Mouse (Mus musculus): ENCODE data around the gene Zfr. TPM values are rescaled to one million over a fixed set of nuclear protein-coding genes. Genes with fewer than 3 reads are reported as not detected.

Zfr gene
- 114 and 129 TPM in 2 replicates for polyA plus RNA-seq (2015; fragmentation: Nextera tagmentation; extraction: Ambion mirVana)

GRCm38 (mm10) chr15:12117242-12118092 is at the start of gene Zfr:
Zfr (plus strand) TSS chr15:12117831.
- H3K9ac ChIP-seq: peak within 1 kb of the TSS; percentile 99
- H3K4me1 ChIP-seq: peaks cover 15% of the 10 kb centered on the region
- WGBS: under 1% methylated on average over 58 of the region's 59 CpGs
- H3K4me3 ChIP-seq (replicated peaks): peak within 1 kb of the TSS; percentile 80
- no peaks in the 10 kb centered on the region for H3K27me3 ChIP-seq
- ATAC-seq (ENCODE audit: insufficient number of reproducible peaks, low FRiP score, low TSS enrichment, low read depth): peak; percentile 95
- no peaks in the 10 kb centered on the region for H3K9me3 ChIP-seq (replicated peaks)
- H3K4me2 ChIP-seq (replicated peaks): peak within 1 kb of the TSS; percentile 69
- H3K27ac ChIP-seq (replicated peaks): peak within 1 kb of the TSS; percentile 85
- no peaks in the 10 kb centered on the region for H3K36me3 ChIP-seq

GRCm38 (mm10) chr15:12067971-12068370 is 49.7 kb upstream of the Zfr start:
- 25% methylated on average over 2 of the region's 2 CpGs for WGBS
- no peak for ATAC-seq (ENCODE audit: insufficient number of reproducible peaks, low FRiP score, low TSS enrichment, low read depth)

GRCm38 (mm10) chr15:12068395-12069218 is 49.0 kb upstream of the Zfr start:
- peak; percentile 56; the same call in 1 of the 2 replicates for ATAC-seq (ENCODE audit: insufficient number of reproducible peaks, low FRiP score, low TSS enrichment, low read depth)
- no peaks in the 10 kb centered on the region for H3K9me3 ChIP-seq (replicated peaks)
- no peak overlapping the region for H3K4me2 ChIP-seq (replicated peaks)

More at GRCm38 (mm10) chr15:12067971-12068370, 49.7 kb upstream of the Zfr start:
- no peaks in the 10 kb centered on the region for H3K9me3 ChIP-seq (replicated peaks)
- no peaks in the 10 kb centered on the region for H3K27me3 ChIP-seq
- no peak overlapping the region for H3K4me3 ChIP-seq (replicated peaks)
- H3K36me3 ChIP-seq: no peaks in the 10 kb centered on the region
- H3K4me1 ChIP-seq: peaks cover 27% of the 10 kb centered on the region
- H3K27ac ChIP-seq (replicated peaks): peak overlapping the region; percentile 81
- H3K4me2 ChIP-seq (replicated peaks): no peak overlapping the region
- no peak overlapping the region for H3K9ac ChIP-seq

GRCm38 (mm10) chr15:12072709-12073336 is 44.8 kb upstream of the Zfr start:
- H3K4me2 ChIP-seq (replicated peaks): no peak overlapping the region
- peaks cover 8% of the 10 kb centered on the region for H3K4me1 ChIP-seq
- no peaks in the 10 kb centered on the region for H3K27me3 ChIP-seq
- 69% methylated on average over 7 of the region's 7 CpGs for WGBS
- H3K27ac ChIP-seq (replicated peaks): no peak overlapping the region
- H3K36me3 ChIP-seq: no peaks in the 10 kb centered on the region
- H3K4me3 ChIP-seq (replicated peaks): no peak overlapping the region
- no peaks in the 10 kb centered on the region for H3K9me3 ChIP-seq (replicated peaks)
- ATAC-seq (ENCODE audit: insufficient number of reproducible peaks, low FRiP score, low TSS enrichment, low read depth): no peak
- no peak overlapping the region for H3K9ac ChIP-seq

More at GRCm38 (mm10) chr15:12068395-12069218, 49.0 kb upstream of the Zfr start:
- Histone ChIP-seq H3K4me1 (peaks cover 27% of the 10 kb centered on the region), H3K27ac (replicated peaks) (peak overlapping the region; percentile 81), H3K36me3 (no peaks in the 10 kb centered on the region), H3K4me3 (replicated peaks) (no peak overlapping the region), H3K27me3 (no peaks in the 10 kb centered on the region), H3K9ac (no peak overlapping the region)
- WGBS: 41% methylated on average over 9 of the region's 9 CpGs

- no peak overlapping the region for H3K4me2 ChIP-seq (replicated peaks)
- 74% methylated on average over 6 of the region's 6 CpGs for WGBS
- H3K4me1 ChIP-seq: no peaks in the 10 kb centered on the region
These were observed 43.2 kb upstream of the Zfr start for GRCm38 (mm10) chr15:12074426-12074825.

GRCm38 (mm10) chr15:12082344-12082743 is 35.3 kb upstream of the Zfr start:
- Histone ChIP-seq H3K9me3 (replicated peaks) (no peaks in the 10 kb centered on the region), H3K4me2 (replicated peaks) (no peak overlapping the region), H3K4me3 (replicated peaks) (no peak overlapping the region), H3K27me3 (no peaks in the 10 kb centered on the region), H3K36me3 (no peaks in the 10 kb centered on the region), H3K9ac (no peak overlapping the region), H3K27ac (replicated peaks) (no peak overlapping the region), H3K4me1 (peaks cover 5% of the 10 kb centered on the region; the same call in 1 of the 2 replicates)
- 85% methylated on average over 13 of the region's 13 CpGs for WGBS
- ATAC-seq (ENCODE audit: insufficient number of reproducible peaks, low FRiP score, low TSS enrichment, low read depth): no peak

More at GRCm38 (mm10) chr15:12074426-12074825, 43.2 kb upstream of the Zfr start:
- Histone ChIP-seq H3K36me3 (no peaks in the 10 kb centered on the region), H3K27me3 (no peaks in the 10 kb centered on the region), H3K27ac (replicated peaks) (no peak overlapping the region), H3K4me3 (replicated peaks) (no peak overlapping the region), H3K9ac (no peak overlapping the region), H3K9me3 (replicated peaks) (no peaks in the 10 kb centered on the region)
- ATAC-seq (ENCODE audit: insufficient number of reproducible peaks, low FRiP score, low TSS enrichment, low read depth): no peak

GRCm38 (mm10) chr15:12084164-12084563 is 33.5 kb upstream of the Zfr start:
- Histone ChIP-seq H3K36me3 (no peaks in the 10 kb centered on the region), H3K9ac (no peak overlapping the region), H3K27me3 (no peaks in the 10 kb centered on the region), H3K4me1 (peaks cover 5% of the 10 kb centered on the region; the same call in 1 of the 2 replicates), H3K4me2 (replicated peaks) (no peak overlapping the region), H3K4me3 (replicated peaks) (no peak overlapping the region), H3K9me3 (replicated peaks) (no peaks in the 10 kb centered on the region), H3K27ac (replicated peaks) (peak overlapping the region; percentile 59)
- 32% methylated on average over 6 of the region's 6 CpGs for WGBS
- ATAC-seq (ENCODE audit: insufficient number of reproducible peaks, low FRiP score, low TSS enrichment, low read depth): peak; percentile 91

- peaks cover 5% of the 10 kb centered on the region; the same call in 1 of the 2 replicates for H3K4me1 ChIP-seq
- peak overlapping the region; percentile 59 for H3K27ac ChIP-seq (replicated peaks)
- WGBS: 75% methylated on average over 4 of the region's 4 CpGs
- no peaks in the 10 kb centered on the region for H3K9me3 ChIP-seq (replicated peaks)
- H3K4me2 ChIP-seq (replicated peaks): no peak overlapping the region
- H3K36me3 ChIP-seq: no peaks in the 10 kb centered on the region
- H3K27me3 ChIP-seq: no peaks in the 10 kb centered on the region
- no peak for ATAC-seq (ENCODE audit: insufficient number of reproducible peaks, low FRiP score, low TSS enrichment, low read depth)
- no peak overlapping the region for H3K4me3 ChIP-seq (replicated peaks)
- H3K9ac ChIP-seq: no peak overlapping the region
These were observed 32.8 kb upstream of the Zfr start for GRCm38 (mm10) chr15:12084859-12085258.

GRCm38 (mm10) chr15:12087634-12088033 is 30.0 kb upstream of the Zfr start:
- Histone ChIP-seq H3K4me2 (replicated peaks) (no peak overlapping the region), H3K36me3 (no peaks in the 10 kb centered on the region), H3K4me3 (replicated peaks) (no peak overlapping the region), H3K27ac (replicated peaks) (no peak overlapping the region), H3K9ac (no peak overlapping the region), H3K9me3 (replicated peaks) (no peaks in the 10 kb centered on the region), H3K4me1 (peaks cover 5% of the 10 kb centered on the region; the same call in 1 of the 2 replicates), H3K27me3 (no peaks in the 10 kb centered on the region)
- 54% methylated on average over 5 of the region's 5 CpGs for WGBS
- ATAC-seq (ENCODE audit: insufficient number of reproducible peaks, low FRiP score, low TSS enrichment, low read depth): no peak

GRCm38 (mm10) chr15:12088091-12088490 is 29.5 kb upstream of the Zfr start:
- no peak overlapping the region for H3K27ac ChIP-seq (replicated peaks)
- no peak for ATAC-seq (ENCODE audit: insufficient number of reproducible peaks, low FRiP score, low TSS enrichment, low read depth)
- peaks cover 5% of the 10 kb centered on the region; the same call in 1 of the 2 replicates for H3K4me1 ChIP-seq
- no peaks in the 10 kb centered on the region for H3K36me3 ChIP-seq
- H3K4me2 ChIP-seq (replicated peaks): no peak overlapping the region
- no peak overlapping the region for H3K4me3 ChIP-seq (replicated peaks)
- H3K9ac ChIP-seq: no peak overlapping the region
- H3K27me3 ChIP-seq: no peaks in the 10 kb centered on the region
- no peaks in the 10 kb centered on the region for H3K9me3 ChIP-seq (replicated peaks)
- WGBS: 86% methylated on average over 10 of the region's 10 CpGs

All from embryonic facial prominence, embryonic 15.5 days (tissue).